Mouse (Mus musculus): ENCODE results near the gene Fbxo46. TPM values are rescaled to one million over a fixed set of nuclear protein-coding genes. Genes with fewer than 3 reads are reported as not detected.

The Fbxo46 gene
- polyA plus RNA-seq, 1 experiment from 2014 or later, result 20.9 TPM

DNA sequence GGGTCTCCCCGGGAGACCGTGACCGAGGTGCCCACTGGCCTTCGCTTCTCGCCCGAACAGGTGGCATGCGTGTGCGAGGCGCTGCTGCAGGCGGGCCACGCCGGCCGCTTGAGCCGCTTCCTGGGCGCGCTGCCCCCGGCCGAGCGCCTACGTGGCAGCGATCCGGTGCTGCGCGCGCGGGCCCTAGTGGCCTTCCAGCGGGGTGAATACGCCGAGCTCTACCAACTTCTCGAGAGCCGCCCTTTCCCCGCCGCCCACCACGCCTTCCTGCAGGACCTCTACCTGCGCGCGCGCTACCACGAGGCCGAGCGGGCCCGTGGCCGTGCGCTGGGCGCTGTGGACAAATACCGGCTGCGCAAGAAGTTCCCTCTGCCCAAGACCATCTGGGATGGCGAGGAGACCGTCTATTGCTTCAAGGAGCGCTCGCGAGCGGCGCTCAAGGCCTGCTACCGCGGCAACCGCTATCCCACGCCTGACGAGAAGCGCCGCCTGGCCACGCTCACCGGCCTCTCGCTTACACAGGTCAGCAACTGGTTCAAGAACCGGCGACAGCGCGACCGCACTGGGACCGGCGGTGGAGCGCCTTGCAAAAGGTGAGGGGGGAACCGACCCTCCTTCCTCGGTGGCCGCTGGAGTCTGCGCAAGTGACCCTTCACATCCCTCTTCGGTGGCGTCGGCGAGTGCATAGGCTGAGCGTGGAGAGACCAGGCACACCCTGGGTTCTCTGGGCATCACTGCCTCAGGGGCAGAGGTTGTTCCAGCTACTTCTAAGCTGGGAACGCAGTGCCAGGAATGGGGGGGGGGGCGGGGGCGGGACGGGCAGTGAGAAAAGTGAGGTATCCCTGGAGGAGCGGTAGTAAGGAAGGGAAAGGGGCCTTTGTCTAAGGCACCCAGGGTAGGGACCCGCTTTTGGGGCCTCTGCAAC lies 24.6 kb upstream of the Fbxo46 start:
- Histone ChIP-seq H3K27me3 (peaks cover 33% of the 10 kb centered on the region), H3K27ac (peak overlapping the region; percentile 92), H3K4me1 (peaks cover 54% of the 10 kb centered on the region), H3K36me3 (peaks cover 9% of the 10 kb centered on the region), H3K4me2 (replicated peaks) (peak overlapping the region; percentile 89), H3K4me3 (peak overlapping the region; percentile 56), H3K9me3 (replicated peaks) (no peaks in the 10 kb centered on the region), H3K9ac (peak overlapping the region; percentile 85)
- WGBS, result under 1% methylated on average over 79 of the region's 87 CpGs
- no peak for ATAC-seq (ENCODE audit: low FRiP score)

DNA sequence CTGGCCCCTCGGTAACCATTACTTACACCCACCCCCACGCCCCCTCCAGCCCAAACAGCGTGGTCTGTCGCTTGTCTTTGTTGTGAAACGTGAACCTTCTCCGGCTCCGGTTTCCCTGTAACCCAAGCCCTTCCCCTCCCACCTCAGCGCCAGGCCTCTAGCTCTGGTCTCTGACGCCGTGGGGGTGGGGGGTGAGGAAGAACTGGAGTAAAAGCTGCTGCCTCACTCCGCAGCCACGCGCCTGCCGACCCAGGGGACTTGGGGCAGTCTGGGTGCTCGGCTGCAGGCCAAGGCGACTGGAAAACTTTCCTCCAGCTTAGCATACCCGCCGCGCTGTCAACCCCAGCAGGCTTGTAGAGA lies 23.9 kb upstream of the Fbxo46 start:
- H3K27ac ChIP-seq, result peak overlapping the region; percentile 92
- H3K27me3 ChIP-seq, result peaks cover 27% of the 10 kb centered on the region
- WGBS, result under 1% methylated on average over 19 of the region's 19 CpGs
- peak overlapping the region; percentile 56 for H3K4me3 ChIP-seq
- peaks cover 54% of the 10 kb centered on the region for H3K4me1 ChIP-seq
- no peak for ATAC-seq (ENCODE audit: low FRiP score)
- peaks cover 6% of the 10 kb centered on the region for H3K36me3 ChIP-seq
- H3K9ac ChIP-seq, result peak overlapping the region; percentile 85
- no peaks in the 10 kb centered on the region for H3K9me3 ChIP-seq (replicated peaks)
- H3K4me2 ChIP-seq (replicated peaks), result peak overlapping the region; percentile 89

DNA sequence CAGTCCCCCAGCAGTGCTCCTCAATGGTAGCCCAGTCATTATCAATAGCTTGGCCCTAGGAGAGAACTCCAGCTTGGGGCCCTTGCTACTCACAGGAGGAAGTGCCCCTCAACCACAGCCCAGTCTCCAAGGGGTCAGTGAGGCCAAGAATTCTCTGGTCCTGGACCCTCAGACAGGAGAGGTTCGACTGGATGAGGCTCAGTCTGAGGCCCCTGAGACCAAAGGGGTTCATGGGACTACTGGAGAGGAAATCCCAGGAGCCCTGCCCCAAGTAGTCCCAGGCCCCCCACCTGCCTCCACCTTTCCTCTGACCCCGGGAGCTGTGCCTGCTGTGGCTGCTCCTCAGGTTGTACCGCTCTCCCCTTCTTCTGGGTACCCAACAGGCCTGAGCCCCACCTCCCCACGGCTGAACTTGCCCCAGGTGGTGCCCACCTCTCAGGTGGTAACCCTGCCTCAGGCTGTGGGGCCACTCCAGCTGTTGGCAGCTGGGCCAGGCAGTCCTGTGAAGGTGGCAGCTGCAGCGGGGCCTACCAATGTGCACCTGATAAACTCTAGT lies 23.2 kb upstream of the Fbxo46 start:
- Histone ChIP-seq H3K9ac (peak overlapping the region; percentile 85), H3K27ac (no peak overlapping the region), H3K4me2 (replicated peaks) (peak overlapping the region; percentile 89), H3K9me3 (replicated peaks) (no peaks in the 10 kb centered on the region), H3K4me3 (peak overlapping the region; percentile 56), H3K27me3 (peaks cover 19% of the 10 kb centered on the region), H3K4me1 (peaks cover 54% of the 10 kb centered on the region), H3K36me3 (0 out of 2 replicates have a peak, but pooled peaks cover under 1% of the 10 kb centered on the region)
- no peak for ATAC-seq (ENCODE audit: low FRiP score)
- WGBS, result 58% methylated on average over 5 of the region's 5 CpGs

DNA sequence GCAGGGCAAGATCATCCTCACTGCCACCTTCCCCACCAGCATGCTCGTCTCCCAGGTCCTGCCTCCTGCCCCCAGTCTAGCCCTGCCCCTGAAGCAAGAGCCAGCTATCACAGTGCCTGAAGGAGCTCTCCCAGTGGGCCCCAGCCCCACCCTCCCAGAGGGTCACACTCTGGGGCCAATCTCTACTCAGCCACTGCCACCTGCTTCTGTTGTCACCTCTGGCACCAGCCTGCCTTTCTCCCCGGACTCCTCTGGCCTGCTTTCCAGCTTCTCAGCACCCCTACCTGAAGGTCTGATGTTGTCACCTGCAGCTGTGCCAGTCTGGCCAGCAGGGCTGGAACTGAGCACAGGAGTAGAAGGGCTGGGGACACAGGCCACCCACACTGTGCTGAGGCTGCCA lies 22.4 kb upstream of the Fbxo46 start:
- Histone ChIP-seq H3K36me3 (no peaks in the 10 kb centered on the region), H3K9ac (no peak overlapping the region), H3K4me1 (peaks cover 48% of the 10 kb centered on the region), H3K27ac (no peak overlapping the region), H3K9me3 (replicated peaks) (no peaks in the 10 kb centered on the region), H3K4me3 (no peak overlapping the region), H3K27me3 (peaks cover 12% of the 10 kb centered on the region; the same call in 1 of the 2 replicates), H3K4me2 (replicated peaks) (no peak overlapping the region)
- WGBS, result 69% methylated on average over 2 of the region's 2 CpGs
- ATAC-seq (ENCODE audit: low FRiP score), result no peak

DNA sequence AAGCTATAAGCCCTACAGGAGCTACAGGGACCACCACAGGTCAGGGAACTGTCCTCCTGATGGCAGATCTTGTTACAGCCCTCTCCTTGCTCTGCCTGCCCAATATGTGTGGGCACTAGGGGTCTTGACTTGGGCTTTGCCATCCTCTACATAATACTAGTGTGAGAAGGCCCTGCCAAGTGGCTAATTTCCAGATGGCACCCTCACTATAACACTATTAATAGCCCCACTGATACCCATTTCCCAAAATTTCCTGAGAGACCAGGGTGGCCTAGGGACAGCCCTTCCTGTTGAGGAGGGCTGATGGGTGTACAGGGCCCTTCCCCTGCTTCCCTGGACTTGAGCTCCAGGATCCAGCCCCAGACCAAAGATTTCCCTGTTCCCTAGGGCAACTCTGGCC lies 21.8 kb upstream of the Fbxo46 start:
- no peaks in the 10 kb centered on the region for H3K9me3 ChIP-seq (replicated peaks)
- H3K36me3 ChIP-seq, result no peaks in the 10 kb centered on the region
- H3K27ac ChIP-seq, result no peak overlapping the region
- peaks cover 42% of the 10 kb centered on the region for H3K4me1 ChIP-seq
- H3K4me2 ChIP-seq (replicated peaks), result no peak overlapping the region
- no peak overlapping the region for H3K9ac ChIP-seq
- H3K4me3 ChIP-seq, result no peak overlapping the region
- 0 out of 2 replicates have a peak, but pooled peaks cover 9% of the 10 kb centered on the region for H3K27me3 ChIP-seq
- no peak for ATAC-seq (ENCODE audit: low FRiP score)

DNA sequence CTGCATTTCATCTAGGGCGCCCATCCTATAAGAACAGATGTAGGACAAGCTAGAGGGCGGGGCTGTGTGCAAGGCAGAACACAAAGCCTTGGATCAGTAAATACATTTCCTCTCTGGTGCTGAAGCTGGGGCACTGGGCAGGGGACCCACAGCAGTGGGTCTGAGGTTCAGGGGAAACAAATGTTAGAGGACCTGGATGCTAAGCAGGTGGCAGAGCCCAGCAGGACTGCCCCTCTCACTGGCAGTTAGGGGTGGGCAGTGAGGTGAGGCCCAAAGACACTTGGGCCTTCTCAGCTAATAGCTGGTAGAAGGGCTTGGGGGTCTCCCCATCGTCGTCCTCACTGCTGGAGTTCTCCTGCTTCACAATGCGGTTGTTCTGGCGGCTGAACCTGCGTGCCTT lies 20.8 kb upstream of the Fbxo46 start:
- 0 out of 2 replicates have a peak, but pooled peaks cover 9% of the 10 kb centered on the region for H3K27me3 ChIP-seq
- H3K4me1 ChIP-seq, result peaks cover 33% of the 10 kb centered on the region
- no peak overlapping the region for H3K4me2 ChIP-seq (replicated peaks)
- H3K4me3 ChIP-seq, result no peak overlapping the region
- no peak overlapping the region for H3K9ac ChIP-seq
- H3K9me3 ChIP-seq (replicated peaks), result no peaks in the 10 kb centered on the region
- ATAC-seq (ENCODE audit: low FRiP score), result no peak
- H3K27ac ChIP-seq, result no peak overlapping the region
- WGBS, result 65% methylated on average over 7 of the region's 7 CpGs
- H3K36me3 ChIP-seq, result no peaks in the 10 kb centered on the region

DNA sequence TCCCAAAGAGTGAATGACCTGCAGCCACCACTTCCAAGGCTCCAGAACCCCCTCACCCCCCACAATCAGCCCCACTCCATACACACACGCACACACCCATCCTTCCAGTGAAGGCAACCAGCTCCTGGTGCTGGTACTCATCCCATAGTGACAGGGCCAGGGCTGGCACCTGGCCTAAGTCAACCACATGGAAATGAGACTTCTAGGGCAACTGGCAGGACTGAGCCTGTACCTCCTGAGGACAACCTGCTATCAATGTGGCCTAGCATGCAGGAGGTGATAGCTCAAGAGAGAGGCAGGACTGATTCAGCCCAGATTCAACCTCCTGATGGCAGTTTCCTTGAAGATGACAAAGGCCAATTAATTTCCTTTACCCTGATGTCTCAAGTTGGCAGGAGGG lies 19.4 kb upstream of the Fbxo46 start:
- 94% methylated on average over 1 of the region's 1 CpGs for WGBS

DNA sequence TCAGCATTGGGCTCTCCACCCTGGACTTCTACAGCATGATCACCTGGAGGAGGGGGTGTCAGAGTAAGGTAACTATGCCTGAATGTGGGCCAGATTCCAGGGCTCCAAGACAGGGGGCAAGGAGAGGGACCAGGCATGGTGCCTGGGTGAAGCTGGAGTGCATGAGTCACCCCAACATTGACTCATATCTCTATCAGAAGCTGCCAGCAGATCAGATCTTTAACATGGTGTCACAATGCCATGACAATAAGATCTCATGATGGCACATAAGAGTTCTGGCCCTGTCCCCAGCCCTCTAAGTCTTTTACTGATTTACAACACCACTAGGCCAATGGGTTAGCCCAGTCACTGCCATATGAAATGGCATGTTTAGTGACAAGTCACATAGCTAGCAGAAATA lies 15.9 kb upstream of the Fbxo46 start:
- H3K9me3 ChIP-seq (replicated peaks), result no peaks in the 10 kb centered on the region
- no peak overlapping the region for H3K27ac ChIP-seq

More for the DNA sequence above, 19.4 kb upstream of the Fbxo46 start:
- Histone ChIP-seq H3K27ac (no peak overlapping the region), H3K9me3 (replicated peaks) (no peaks in the 10 kb centered on the region), H3K4me2 (replicated peaks) (no peak overlapping the region), H3K4me1 (peaks cover 24% of the 10 kb centered on the region), H3K36me3 (no peaks in the 10 kb centered on the region), H3K9ac (no peak overlapping the region), H3K27me3 (0 out of 2 replicates have a peak, but pooled peaks cover 2% of the 10 kb centered on the region), H3K4me3 (no peak overlapping the region)
- no peak for ATAC-seq (ENCODE audit: low FRiP score)

DNA sequence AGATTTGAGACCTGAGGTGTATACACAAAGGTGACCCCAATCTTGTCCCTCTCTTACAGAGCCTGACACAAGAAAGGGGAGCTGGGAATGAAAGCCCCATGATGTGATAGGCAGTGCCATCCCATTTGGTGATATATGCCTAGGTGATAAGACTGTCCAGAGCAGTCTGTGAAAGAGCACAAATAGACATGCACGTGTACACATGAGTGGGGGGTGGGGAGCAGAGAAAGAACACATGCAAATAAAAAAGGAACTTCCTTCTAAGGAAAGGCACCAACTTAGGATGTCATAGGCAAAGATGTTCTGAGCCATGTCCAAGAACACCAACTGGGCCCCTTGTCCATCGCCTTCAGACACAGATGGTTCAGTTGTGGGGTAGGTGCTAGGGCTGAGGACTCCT lies 15.2 kb upstream of the Fbxo46 start:
- no peak for ATAC-seq (ENCODE audit: low FRiP score)
- no peaks in the 10 kb centered on the region for H3K9me3 ChIP-seq (replicated peaks)
- H3K4me3 ChIP-seq, result no peak overlapping the region
- no peaks in the 10 kb centered on the region for H3K36me3 ChIP-seq
- no peaks in the 10 kb centered on the region for H3K4me1 ChIP-seq
- no peak overlapping the region for H3K27ac ChIP-seq
- WGBS, result 88% methylated on average over 2 of the region's 2 CpGs
- no peak overlapping the region for H3K9ac ChIP-seq
- H3K27me3 ChIP-seq, result no peaks in the 10 kb centered on the region
- no peak overlapping the region for H3K4me2 ChIP-seq (replicated peaks)

More for the DNA sequence above, 15.9 kb upstream of the Fbxo46 start:
- no peak overlapping the region for H3K9ac ChIP-seq
- H3K27me3 ChIP-seq, result no peaks in the 10 kb centered on the region
- no peak overlapping the region for H3K4me3 ChIP-seq
- H3K36me3 ChIP-seq, result no peaks in the 10 kb centered on the region
- no peak for ATAC-seq (ENCODE audit: low FRiP score)
- H3K4me2 ChIP-seq (replicated peaks), result no peak overlapping the region
- H3K4me1 ChIP-seq, result 0 out of 2 replicates have a peak, but pooled peaks cover 3% of the 10 kb centered on the region

DNA sequence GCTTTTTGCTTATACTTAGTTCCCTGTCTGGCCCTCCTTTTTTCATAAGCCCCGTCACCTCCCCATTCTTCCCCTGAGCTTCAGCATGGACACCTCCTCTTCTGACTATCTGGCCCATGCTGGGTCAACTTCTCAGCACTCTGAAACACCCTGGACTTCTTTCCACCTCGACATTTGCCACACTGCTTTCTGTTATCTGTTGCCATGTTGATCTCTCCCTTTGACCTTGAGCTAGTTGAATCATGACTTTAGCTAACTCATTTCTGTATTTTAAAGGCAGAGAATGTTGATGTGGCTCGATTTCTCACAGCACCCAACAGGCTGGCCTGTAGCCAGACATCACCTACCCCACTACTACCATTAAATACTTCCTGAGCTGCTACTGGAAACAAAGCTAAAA lies 12.2 kb upstream of the Fbxo46 start:
- ATAC-seq (ENCODE audit: low FRiP score), result no peak
- Histone ChIP-seq H3K4me1 (no peaks in the 10 kb centered on the region), H3K27ac (no peak overlapping the region), H3K9me3 (replicated peaks) (no peaks in the 10 kb centered on the region), H3K4me3 (no peak overlapping the region), H3K36me3 (no peaks in the 10 kb centered on the region), H3K27me3 (no peaks in the 10 kb centered on the region), H3K4me2 (replicated peaks) (no peak overlapping the region), H3K9ac (no peak overlapping the region)
- 72% methylated on average over 3 of the region's 3 CpGs for WGBS

DNA sequence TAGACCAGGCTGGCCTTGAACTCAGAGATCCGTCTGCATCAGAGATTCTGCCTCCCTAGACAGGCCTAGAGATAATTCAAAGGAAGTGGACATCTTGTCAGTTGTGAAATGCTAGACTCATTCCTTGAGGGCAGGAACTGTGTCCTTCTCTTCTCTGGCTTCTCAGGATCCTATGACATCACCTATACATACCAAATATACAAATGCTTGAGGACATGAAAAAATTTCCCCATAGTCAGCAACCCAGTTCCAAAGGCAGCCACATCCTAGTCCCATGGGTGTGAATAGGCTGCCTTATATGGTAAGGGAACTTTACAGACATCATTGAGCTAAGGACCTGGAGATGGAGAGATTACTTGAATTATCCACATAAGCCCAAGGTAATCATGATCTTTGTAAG lies 10.1 kb upstream of the Fbxo46 start:
- WGBS, result 97% methylated on average over 1 of the region's 1 CpGs
- Histone ChIP-seq H3K9ac (no peak overlapping the region), H3K9me3 (replicated peaks) (no peaks in the 10 kb centered on the region), H3K4me1 (no peaks in the 10 kb centered on the region), H3K36me3 (no peaks in the 10 kb centered on the region), H3K27ac (no peak overlapping the region), H3K4me3 (no peak overlapping the region), H3K4me2 (replicated peaks) (no peak overlapping the region), H3K27me3 (no peaks in the 10 kb centered on the region)
- no peak for ATAC-seq (ENCODE audit: low FRiP score)

DNA sequence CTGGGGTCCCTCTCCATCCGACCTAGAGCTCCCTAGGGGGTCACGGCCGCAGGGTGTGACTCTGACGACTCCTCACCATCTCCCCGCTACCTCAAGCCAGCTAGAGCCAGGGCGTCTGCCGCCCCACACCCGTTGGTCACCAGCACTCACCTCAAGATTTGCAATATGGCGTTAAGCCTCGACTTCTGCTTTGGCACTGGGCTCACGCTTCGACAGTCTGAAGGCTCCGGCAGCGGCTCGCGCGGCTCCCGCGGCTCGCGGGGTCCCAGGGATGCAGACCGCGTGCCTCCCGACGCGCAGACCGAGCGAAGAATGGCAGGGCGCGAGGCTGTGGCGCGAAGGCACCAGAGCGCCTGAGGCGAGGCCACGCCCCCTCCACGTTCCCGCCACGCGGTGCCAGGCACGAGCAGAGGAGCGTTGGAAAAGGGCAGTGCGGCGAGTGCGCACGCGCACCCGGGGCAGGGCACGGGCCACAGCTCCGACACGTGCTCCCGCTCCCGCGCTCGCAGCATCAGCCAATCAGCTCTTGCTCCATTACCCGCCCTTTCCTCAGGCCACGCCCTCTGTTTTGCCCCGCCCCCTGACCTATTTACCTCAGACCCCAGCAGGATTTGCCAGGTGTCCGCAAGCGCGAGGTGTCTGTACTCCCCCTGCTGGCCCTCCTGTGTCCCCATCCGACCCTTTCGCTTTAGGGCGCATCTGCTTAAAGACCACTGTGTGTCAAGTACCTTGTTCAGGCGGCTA lies 1.5 kb upstream of the Fbxo46 start, which contains the start of gene Gm4969:
Gene Gm4969, minus strand, starts transcription at position 341 of the 744 bp plus-strand sequence.
- Histone ChIP-seq H3K36me3 (no peaks in the 10 kb centered on the region), H3K4me2 (replicated peaks) (peak within 1 kb of the TSS; percentile 48), H3K4me1 (peaks cover 17% of the 10 kb centered on the region), H3K27ac (no peak within 1 kb of the TSS), H3K27me3 (peaks cover 12% of the 10 kb centered on the region; the same call in 1 of the 2 replicates), H3K4me3 (peak within 1 kb of the TSS; percentile 16), H3K9me3 (replicated peaks) (peaks cover 8% of the 10 kb centered on the region; the same call in 1 of the 2 replicates), H3K9ac (no peak within 1 kb of the TSS)
- WGBS, result 17% methylated on average over 64 of the region's 64 CpGs
- peak; percentile 14; the same call in 1 of the 2 replicates for ATAC-seq (ENCODE audit: low FRiP score)
